In genomic region chr19:23043699-23044098, GRCm38 (mm10) we compare ENCODE assay signal across 17 mouse cellular contexts.
"Had no signal": no experiment of that assay in that cellular context is flagged by ENCODE, and none has a peak within 500 bp of the region (broad histone marks: within the 10 kb centered on the region; RNA-seq: fewer than 3 reads in every experiment).

No protein-coding gene starts in this region.

- H3K27me3 ChIP-seq: kidney, embryonic 15.5 days; limb, embryonic 15.5 days had no signal

- DNase-seq: kidney, adult 8-10 months; kidney, postnatal 10 days; kidney, postnatal 36 days; left cerebral cortex, postnatal 4 days; liver, postnatal 0 days; lung, embryonic 14.5 days; lung, postnatal 10 days; lung, postnatal 4 days; midbrain, embryonic 14.5 days; thymus, postnatal 25 days had no signal

- H3K36me3 ChIP-seq: kidney, embryonic 15.5 days; limb, embryonic 12.5 days; limb, embryonic 15.5 days had no signal

- H3K9me3 ChIP-seq: kidney, embryonic 15.5 days; limb, embryonic 12.5 days; limb, embryonic 15.5 days had no signal

- H3K27ac ChIP-seq: kidney, embryonic 15.5 days; limb, embryonic 12.5 days; limb, embryonic 15.5 days; liver, embryonic 14.5 days; stomach, postnatal 0 days had no signal

- H3K4me1 ChIP-seq: limb, embryonic 12.5 days; limb, embryonic 15.5 days had no signal

- H3K4me2 ChIP-seq: kidney, embryonic 15.5 days; limb, embryonic 12.5 days; limb, embryonic 15.5 days; liver, embryonic 11.5 days; lung, embryonic 14.5 days; midbrain, embryonic 11.5 days had no signal

- H3K9ac ChIP-seq: kidney, embryonic 15.5 days; limb, embryonic 12.5 days; limb, embryonic 15.5 days; liver, embryonic 14.5 days; liver, postnatal 0 days; lung, embryonic 14.5 days had no signal

- H3K4me3 ChIP-seq: kidney, embryonic 15.5 days; limb, embryonic 12.5 days; limb, embryonic 15.5 days had no signal

- ATAC-seq: liver, postnatal 0 days had no signal
